Mouse (Mus musculus) CD4-positive, CD25-positive, alpha-beta regulatory T cell (primary cell): ENCODE measurements around the gene Wnt6. TPM values are rescaled to one million over a fixed set of nuclear protein-coding genes. Genes with fewer than 3 reads are reported as not detected.

Experiments
- polyA plus RNA-seq: library from polyadenylated mRNA; unstranded; fragments of 100-300 nt; shearing (Covaris generic); gene quantifications from one replicate; pipeline ENCODE4 v1.2.1, GENCODE M21; 2017

The Wnt6 gene
- not detected for polyA plus RNA-seq

GRCm38 (mm10) chr1:74771845-74771930, at the start of gene Wnt6:
Gene Wnt6, plus strand, starts transcription at chr1:74771892.

GRCm38 (mm10) chr1:74748643-74749271, 22.9 kb upstream of the Wnt6 start, which contains the start of gene Prkag3:
Gene Prkag3, minus strand, starts transcription at chr1:74749221.

GRCm38 (mm10) chr1:74791249-74791648, 19.6 kb downstream of the Wnt6 start, which contains the start of gene Wnt10a:
Gene Wnt10a, plus strand, starts transcription at chr1:74791516.

Other genes starting within 250 kb of the Wnt6 start
- gene Plcd4, start 229.0 kb upstream of the Wnt6 start, polyA plus RNA-seq, result 0.12 TPM
- 14.4 TPM for gene Usp37, start 227.6 kb upstream of the Wnt6 start, polyA plus RNA-seq
- gene Zfp142, start 183.6 kb upstream of the Wnt6 start, polyA plus RNA-seq, result 20.0 TPM
- 13.3 TPM for gene Bcs1l, start 183.6 kb upstream of the Wnt6 start, polyA plus RNA-seq
- 27.3 TPM for gene Rnf25, start 170.5 kb upstream of the Wnt6 start, polyA plus RNA-seq
- gene Stk36, start 170.4 kb upstream of the Wnt6 start, polyA plus RNA-seq, result not detected
- 32.5 TPM for gene Ttll4, start 110.1 kb upstream of the Wnt6 start, polyA plus RNA-seq
- gene Cyp27a1, start 58.3 kb upstream of the Wnt6 start, polyA plus RNA-seq, result 0.39 TPM
- gene Prkag3, start 22.7 kb upstream of the Wnt6 start, polyA plus RNA-seq, result not detected
- gene Wnt10a, start 19.6 kb downstream of the Wnt6 start, polyA plus RNA-seq, result 2.3 TPM
- gene Cdk5r2, start 83.0 kb downstream of the Wnt6 start, polyA plus RNA-seq, result not detected
- gene Fev, start 113.5 kb downstream of the Wnt6 start, polyA plus RNA-seq, result not detected
- gene Cryba2, start 121.3 kb downstream of the Wnt6 start, polyA plus RNA-seq, result not detected
- gene Cfap65, start 163.7 kb downstream of the Wnt6 start, polyA plus RNA-seq, result not detected
- not detected for gene Ihh, start 179.8 kb downstream of the Wnt6 start, polyA plus RNA-seq